Mouse (Mus musculus): Measurements from ENCODE around the gene Pitpnm2. TPM values are rescaled to one million over a fixed set of nuclear protein-coding genes. Genes with fewer than 3 reads are reported as not detected.

The Pitpnm2 gene
- polyA plus RNA-seq, 1 experiment from 2014 or later, result 9.8 TPM

GRCm38 (mm10) chr5:124230461-124230860 lies 19.1 kb downstream of the Pitpnm2 start:
- ATAC-seq (ENCODE audit: insufficient read depth), result no peak
- no peaks in the 10 kb centered on the region; the same call in 1 of the 2 replicates for H3K4me1 ChIP-seq (ENCODE audit: insufficient read depth)
- 72% methylated on average over 9 of the region's 9 CpGs for WGBS

GRCm38 (mm10) chr5:124227193-124227592 lies 22.4 kb downstream of the Pitpnm2 start:
- WGBS, result 49% methylated on average over 6 of the region's 6 CpGs
- Histone ChIP-seq H3K9ac (no peak overlapping the region; the same call in 1 of the 2 replicates), H3K27ac (ENCODE audit: low read depth) (no peak overlapping the region), H3K4me2 (no peak overlapping the region), H3K4me3 (ENCODE audit: low read depth, low read length) (no peak overlapping the region), H3K4me1 (ENCODE audit: insufficient read depth) (peaks cover 7% of the 10 kb centered on the region; the same call in 1 of the 2 replicates), H3K9me3 (ENCODE audit: low read depth, low read length) (no peaks in the 10 kb centered on the region), H3K36me3 (ENCODE audit: insufficient read depth) (no peaks in the 10 kb centered on the region), H3K27me3 (ENCODE audit: insufficient read depth, low read length) (no peaks in the 10 kb centered on the region)
- no peak for TF ChIP-seq CTCF (IDR thresholded peaks at IDR 0.05; ENCODE audit: low read depth)
- ATAC-seq (ENCODE audit: insufficient read depth), result no peak
- peak; percentile 64 for DNase-seq

More at GRCm38 (mm10) chr5:124230461-124230860, 19.1 kb downstream of the Pitpnm2 start:
- Histone ChIP-seq H3K27me3 (ENCODE audit: insufficient read depth, low read length) (no peaks in the 10 kb centered on the region), H3K9me3 (ENCODE audit: low read depth, low read length) (no peaks in the 10 kb centered on the region), H3K4me2 (no peak overlapping the region), H3K27ac (ENCODE audit: low read depth) (no peak overlapping the region), H3K4me3 (ENCODE audit: low read depth, low read length) (no peak overlapping the region), H3K36me3 (ENCODE audit: insufficient read depth) (no peaks in the 10 kb centered on the region), H3K9ac (no peak overlapping the region)
- TF ChIP-seq CTCF (IDR thresholded peaks at IDR 0.05; ENCODE audit: low read depth), result no peak
- no peak for DNase-seq

- H3K27me3 ChIP-seq (ENCODE audit: insufficient read depth, low read length), result no peaks in the 10 kb centered on the region
- H3K4me2 ChIP-seq, result no peak overlapping the region
- TF ChIP-seq CTCF (IDR thresholded peaks at IDR 0.05; ENCODE audit: low read depth), result no peak
- H3K36me3 ChIP-seq (ENCODE audit: insufficient read depth), result no peaks in the 10 kb centered on the region
- H3K4me1 ChIP-seq (ENCODE audit: insufficient read depth), result peaks cover 7% of the 10 kb centered on the region; the same call in 1 of the 2 replicates
- no peak for ATAC-seq (ENCODE audit: insufficient read depth)
- 87% methylated on average over 4 of the region's 4 CpGs for WGBS
- H3K9me3 ChIP-seq (ENCODE audit: low read depth, low read length), result no peaks in the 10 kb centered on the region
- H3K4me3 ChIP-seq (ENCODE audit: low read depth, low read length), result no peak overlapping the region
- H3K9ac ChIP-seq, result no peak overlapping the region
- no peak for DNase-seq
- no peak overlapping the region for H3K27ac ChIP-seq (ENCODE audit: low read depth)
Measured at GRCm38 (mm10) chr5:124226494-124226893, 23.1 kb downstream of the Pitpnm2 start.

GRCm38 (mm10) chr5:124225891-124226290 lies 23.7 kb downstream of the Pitpnm2 start:
- Histone ChIP-seq H3K4me1 (ENCODE audit: insufficient read depth) (peaks cover 13% of the 10 kb centered on the region), H3K4me3 (ENCODE audit: low read depth, low read length) (no peak overlapping the region), H3K9me3 (ENCODE audit: low read depth, low read length) (no peaks in the 10 kb centered on the region), H3K9ac (no peak overlapping the region), H3K27ac (ENCODE audit: low read depth) (no peak overlapping the region), H3K36me3 (ENCODE audit: insufficient read depth) (0 out of 2 replicates have a peak, but pooled peaks cover 2% of the 10 kb centered on the region), H3K27me3 (ENCODE audit: insufficient read depth, low read length) (no peaks in the 10 kb centered on the region), H3K4me2 (no peak overlapping the region)
- ATAC-seq (ENCODE audit: insufficient read depth) (no peak), DNase-seq (no peak)
- TF ChIP-seq CTCF (IDR thresholded peaks at IDR 0.05; ENCODE audit: low read depth), result no peak
- WGBS, result 81% methylated on average over 7 of the region's 7 CpGs

DNA sequence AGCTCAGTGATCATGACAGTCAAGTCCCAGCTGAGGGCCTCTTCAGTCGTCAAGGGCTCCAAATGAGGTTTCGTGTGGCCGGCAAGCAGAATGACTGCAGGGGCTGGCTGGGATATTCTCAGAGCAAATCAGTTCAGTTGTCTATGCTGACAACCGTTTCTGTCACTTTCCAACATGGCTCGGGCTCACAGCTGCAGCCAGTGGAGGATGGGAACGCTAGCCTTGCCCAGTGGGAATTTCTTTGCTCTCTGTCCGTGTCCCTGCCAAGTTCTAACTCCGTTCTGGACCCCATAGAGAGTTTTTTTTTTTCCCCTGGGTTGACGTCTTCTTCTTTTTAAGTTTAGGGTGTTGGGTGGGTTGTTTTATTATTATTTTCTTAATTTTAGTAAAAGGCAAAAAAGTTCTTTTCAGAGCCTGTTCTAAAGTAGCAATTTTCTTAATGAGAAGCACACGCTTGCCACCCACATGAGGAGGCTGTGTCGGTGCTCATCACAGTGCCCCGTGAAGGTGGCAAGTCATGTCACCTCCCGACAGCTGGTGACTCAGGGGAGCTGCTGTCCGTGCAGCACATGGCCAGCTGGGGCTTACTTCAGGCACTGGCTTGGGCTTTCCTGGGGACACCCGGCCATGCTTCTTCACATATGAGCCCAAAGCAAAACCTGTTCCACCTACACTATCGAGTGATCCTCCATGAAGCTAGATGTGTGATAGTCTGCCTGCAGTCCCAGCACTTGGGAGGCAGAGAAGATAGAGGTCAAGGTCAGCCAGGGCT lies 25.1 kb downstream of the Pitpnm2 start:
- DNase-seq, result peak; percentile 67

GRCm38 (mm10) chr5:124223574-124223973 lies 26.0 kb downstream of the Pitpnm2 start:
- DNase-seq (no peak), ATAC-seq (ENCODE audit: insufficient read depth) (no peak)
- Histone ChIP-seq H3K4me1 (ENCODE audit: insufficient read depth) (peaks cover 19% of the 10 kb centered on the region), H3K4me2 (no peak overlapping the region), H3K27me3 (ENCODE audit: insufficient read depth, low read length) (no peaks in the 10 kb centered on the region), H3K4me3 (ENCODE audit: low read depth, low read length) (no peak overlapping the region), H3K9me3 (ENCODE audit: low read depth, low read length) (no peaks in the 10 kb centered on the region), H3K27ac (ENCODE audit: low read depth) (no peak overlapping the region), H3K9ac (no peak overlapping the region), H3K36me3 (ENCODE audit: insufficient read depth) (0 out of 2 replicates have a peak, but pooled peaks cover 2% of the 10 kb centered on the region)
- 78% methylated on average over 8 of the region's 8 CpGs for WGBS
- no peak for TF ChIP-seq CTCF (IDR thresholded peaks at IDR 0.05; ENCODE audit: low read depth)

More for the DNA sequence above, 25.1 kb downstream of the Pitpnm2 start:
- no peak overlapping the region for H3K4me3 ChIP-seq (ENCODE audit: low read depth, low read length)
- H3K27me3 ChIP-seq (ENCODE audit: insufficient read depth, low read length), result no peaks in the 10 kb centered on the region
- TF ChIP-seq CTCF (IDR thresholded peaks at IDR 0.05; ENCODE audit: low read depth), result no peak
- 0 out of 2 replicates have a peak, but pooled peaks cover 2% of the 10 kb centered on the region for H3K36me3 ChIP-seq (ENCODE audit: insufficient read depth)
- no peak overlapping the region for H3K27ac ChIP-seq (ENCODE audit: low read depth)
- no peak overlapping the region for H3K9ac ChIP-seq
- H3K4me1 ChIP-seq (ENCODE audit: insufficient read depth), result peaks cover 16% of the 10 kb centered on the region
- no peak overlapping the region for H3K4me2 ChIP-seq
- 0 out of 2 replicates have a peak, but pooled peaks have one; percentile 42 for ATAC-seq (ENCODE audit: insufficient read depth)
- WGBS, result 48% methylated on average over 16 of the region's 16 CpGs
- H3K9me3 ChIP-seq (ENCODE audit: low read depth, low read length), result no peaks in the 10 kb centered on the region

DNA sequence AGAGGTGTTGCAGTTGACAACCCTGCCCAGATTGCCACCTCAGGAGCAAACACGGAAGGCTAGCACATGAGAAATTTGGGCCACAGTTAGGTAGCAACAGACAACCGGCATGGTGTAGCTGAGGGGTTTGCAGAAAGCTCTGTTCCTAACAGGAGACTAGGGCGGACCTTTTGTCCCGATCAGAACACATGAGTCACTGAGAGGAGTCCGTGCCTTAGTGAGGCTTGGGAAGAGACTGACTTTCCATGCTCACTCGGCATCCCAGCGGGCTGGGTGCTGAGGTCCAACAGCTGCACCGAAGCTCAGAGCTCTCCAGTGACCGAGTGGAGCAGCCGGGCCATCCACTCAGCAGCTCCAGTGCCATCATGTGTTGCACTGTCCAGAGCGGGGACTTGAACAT lies 26.9 kb downstream of the Pitpnm2 start:
- 79% methylated on average over 11 of the region's 11 CpGs for WGBS
- Histone ChIP-seq H3K27me3 (ENCODE audit: insufficient read depth, low read length) (no peaks in the 10 kb centered on the region), H3K36me3 (ENCODE audit: insufficient read depth) (0 out of 2 replicates have a peak, but pooled peaks cover 2% of the 10 kb centered on the region), H3K9me3 (ENCODE audit: low read depth, low read length) (no peaks in the 10 kb centered on the region), H3K4me3 (ENCODE audit: low read depth, low read length) (no peak overlapping the region), H3K4me2 (no peak overlapping the region), H3K9ac (no peak overlapping the region), H3K4me1 (ENCODE audit: insufficient read depth) (peaks cover 23% of the 10 kb centered on the region), H3K27ac (ENCODE audit: low read depth) (no peak overlapping the region)
- no peak for TF ChIP-seq CTCF (IDR thresholded peaks at IDR 0.05; ENCODE audit: low read depth)
- no peak for ATAC-seq (ENCODE audit: insufficient read depth)
- DNase-seq, result no peak
